ENCODE assay signal across 20 mouse cellular contexts in genomic region chr1:131206342-131206741, GRCm38 (mm10).
"Had no signal": no experiment of that assay in that cellular context is flagged by ENCODE, and none has a peak within 500 bp of the region (broad histone marks: within the 10 kb centered on the region; RNA-seq: fewer than 3 reads in every experiment).

No protein-coding gene starts in this region.

- DNase-seq: lung, adult 18-20 months; lung, embryonic 14.5 days; lung, postnatal 10 days; lung, postnatal 4 days; midbrain, embryonic 14.5 days; retina, postnatal 1 day; right cerebral cortex, adult 18-20 months; right cerebral cortex, postnatal 25 days; right cerebral cortex, postnatal 4 days; spleen, adult 18-20 months; thymus, adult 18-20 months; thymus, postnatal 14 days; thymus, postnatal 36 days had no signal

- H3K27ac ChIP-seq: liver, embryonic 14.5 days; midbrain, embryonic 10.5 days; midbrain, embryonic 12.5 days; neural tube, embryonic 13.5 days; neural tube, embryonic 15.5 days had no signal

- H3K4me2 ChIP-seq: lung, embryonic 14.5 days; midbrain, embryonic 12.5 days; neural tube, embryonic 13.5 days; neural tube, embryonic 15.5 days had no signal

- H3K9ac ChIP-seq: liver, embryonic 14.5 days; lung, embryonic 14.5 days; midbrain, embryonic 12.5 days; neural tube, embryonic 13.5 days; neural tube, embryonic 15.5 days had no signal

- H3K36me3 ChIP-seq: midbrain, embryonic 10.5 days; midbrain, embryonic 12.5 days; neural tube, embryonic 13.5 days; neural tube, embryonic 15.5 days had no signal

- H3K9me3 ChIP-seq: midbrain, embryonic 10.5 days; midbrain, embryonic 12.5 days; neural tube, embryonic 13.5 days; neural tube, embryonic 15.5 days had no signal

- H3K4me3 ChIP-seq: midbrain, embryonic 10.5 days; midbrain, embryonic 12.5 days; myocyte; neural tube, embryonic 13.5 days; neural tube, embryonic 15.5 days had no signal

- H3K27me3 ChIP-seq: midbrain, embryonic 12.5 days; neural tube, embryonic 13.5 days; neural tube, embryonic 15.5 days had no signal

- H3K4me1 ChIP-seq: midbrain, embryonic 12.5 days; neural tube, embryonic 13.5 days; neural tube, embryonic 15.5 days had no signal

- ATAC-seq: midbrain, embryonic 16.5 days had no signal
